Mouse (Mus musculus) embryonic stem cell, embryonic (primary cell): ENCODE measurements around the gene Paqr9.

Experiments
- CTCF ChIA-PET, 4 experiments: fragments of 300-600 bp in 2 of 4; fragments of 350-600 bp in 2 of 4; sonication (Branson Sonifier 250); formaldehyde crosslinking; loops; one replicate each; lab custom pipeline; 2022; ENCODE audit warnings: inconsistent platforms in 2 of 4; lab: Charles Lee
- POLR2A ChIA-PET, 4 experiments: fragments of 300-600 bp in 2 of 4; fragments of 350-600 bp in 2 of 4; sonication (Branson Sonifier 250); formaldehyde crosslinking; loops; one replicate each; lab custom pipeline; 2022; ENCODE audit warnings: antibody characterized with exemption in 4 of 4, inconsistent platforms in 1 of 4; lab: Charles Lee

Gene Paqr9

GRCm38 (mm10) chr9:95558726-95559058 lies 765 bp upstream of the Paqr9 start:
- CTCF ChIA-PET: interaction anchor here in 1 of 4 experiments (0.6 kb wide), 2 partner anchors 39 to 569 kb away, joined by 3 to 5 read pairs; no protein-coding TSS in a partner anchor
- POLR2A ChIA-PET: interaction anchor here in 2 of 4 experiments (0.6 to 1.7 kb wide), 8 partner anchors 9 to 113 kb away, joined by 3 to 4 read pairs (median 3); no protein-coding TSS in a partner anchor

- CTCF ChIA-PET: interaction anchor here in 2 of 4 experiments (1.0 to 1.4 kb wide), 2 partner anchors 20 to 38 kb away, joined by 3 to 4 read pairs; no protein-coding TSS in a partner anchor
- POLR2A ChIA-PET: interaction anchor here in 1 of 4 experiments (0.9 to 1.7 kb wide), 4 partner anchors 19 to 112 kb away, joined by 3 to 7 read pairs (median 3); no protein-coding TSS in a partner anchor
These were observed 679 bp downstream of the Paqr9 start for GRCm38 (mm10) chr9:95559936-95560735.

- ChIA-PET CTCF (no interaction called here), POLR2A (no interaction called here)
These were observed 4.6 kb downstream of the Paqr9 start for GRCm38 (mm10) chr9:95564047-95564446.

DNA sequence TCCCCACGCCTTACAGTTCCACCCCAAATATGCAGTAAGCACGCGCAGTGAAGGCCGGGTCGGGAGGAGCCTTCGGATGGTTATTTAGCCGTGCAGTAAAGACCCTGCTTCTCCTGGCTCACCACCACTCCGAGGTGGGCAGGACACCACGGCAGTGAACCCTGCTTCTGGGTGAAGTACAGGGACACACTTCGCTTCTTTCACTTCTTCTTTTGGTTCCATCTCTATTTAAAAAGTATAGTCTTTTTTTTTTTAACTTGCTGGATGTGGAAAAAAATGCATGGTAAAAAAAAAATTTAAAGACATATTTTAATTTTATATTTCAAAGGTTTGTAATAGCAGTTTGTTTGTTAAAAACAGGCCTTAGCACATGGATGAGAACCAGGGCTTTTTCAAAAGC lies 6.9 kb downstream of the Paqr9 start:
- POLR2A ChIA-PET: interaction anchor here in 2 of 4 experiments (0.7 to 1.9 kb wide), 7 partner anchors 15 to 74 kb away, joined by 3 to 7 read pairs (median 4); no protein-coding TSS in a partner anchor
- CTCF ChIA-PET: interaction anchor here in 2 of 4 experiments (0.7 kb wide), 2 partner anchors 10 to 18 kb away, joined by 4 to 6 read pairs; no protein-coding TSS in a partner anchor

GRCm38 (mm10) chr9:95566931-95567330 lies 7.5 kb downstream of the Paqr9 start:
- CTCF ChIA-PET: interaction anchor here in 3 of 4 experiments (0.7 to 1.1 kb wide), 3 partner anchors 19 to 41 kb away, joined by 3 to 6 read pairs (median 3); no protein-coding TSS in a partner anchor
- POLR2A ChIA-PET: interaction anchor here in 2 of 4 experiments (0.7 to 1.9 kb wide), 4 partner anchors 14 to 73 kb away, joined by 3 to 5 read pairs (median 4); no protein-coding TSS in a partner anchor

DNA sequence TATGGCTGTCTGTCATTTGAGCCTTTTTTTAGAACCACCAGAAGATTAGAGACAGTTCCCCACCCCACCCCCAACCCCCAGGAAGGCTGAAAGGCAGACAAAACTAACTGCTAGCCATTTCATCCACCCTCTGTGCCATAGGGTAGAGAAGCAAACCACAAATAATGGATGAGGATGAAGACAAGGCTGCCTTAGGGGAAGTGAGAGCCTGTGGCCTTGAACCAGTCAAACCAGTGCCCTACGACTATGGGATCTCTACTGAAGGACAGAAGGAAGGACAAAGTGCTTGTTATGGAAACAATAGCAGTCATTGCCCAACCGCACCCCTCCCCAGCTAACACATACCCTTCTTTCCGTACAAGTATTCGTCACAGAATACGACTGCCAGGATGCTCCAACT lies 9.8 kb downstream of the Paqr9 start:
- ChIA-PET CTCF (interaction anchor here in 1 of 4 experiments (0.7 kb wide), 1 partner anchor 165 kb away, joined by 3 read pairs; no protein-coding TSS in a partner anchor), POLR2A (interaction anchor here in 1 of 4 experiments (1.2 kb wide), 1 partner anchor 12 kb away, joined by 4 read pairs; no protein-coding TSS in a partner anchor)

- POLR2A ChIA-PET: interaction anchor here in 2 of 4 experiments (0.6 kb wide), 2 partner anchors 44 to 689 kb away, joined by 3 to 4 read pairs; no protein-coding TSS in a partner anchor
- CTCF ChIA-PET: no interaction called here
These were observed 10.5 kb downstream of the Paqr9 start for GRCm38 (mm10) chr9:95569966-95570365.

DNA sequence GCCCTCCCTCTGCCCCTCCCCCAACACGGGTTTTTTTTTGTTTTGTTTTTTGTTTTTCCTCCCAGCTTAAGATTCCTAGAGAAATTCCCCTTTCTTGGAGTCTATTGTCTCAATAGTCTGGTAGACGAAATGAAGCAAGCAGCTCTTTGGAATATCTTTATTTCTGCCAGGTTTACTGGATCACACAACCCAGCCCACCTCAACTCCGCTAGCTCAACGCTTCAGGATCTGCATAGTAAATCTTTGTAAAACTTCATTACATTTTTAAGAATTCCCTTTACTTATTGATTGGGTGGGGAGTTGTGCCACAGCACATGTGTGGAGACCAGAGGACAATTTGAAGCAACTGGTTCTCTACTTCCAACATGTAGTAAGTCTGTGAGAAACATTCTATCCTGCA lies 11.1 kb downstream of the Paqr9 start:
- ChIA-PET CTCF (no interaction called here), POLR2A (interaction anchor here in 1 of 4 experiments (0.6 kb wide), 1 partner anchor 45 kb away, joined by 3 read pairs; no protein-coding TSS in a partner anchor)

GRCm38 (mm10) chr9:95571494-95571893 lies 12.0 kb downstream of the Paqr9 start:
- ChIA-PET POLR2A (interaction anchor here in 1 of 4 experiments (0.9 kb wide), 1 partner anchor 10 kb away, joined by 3 read pairs; no protein-coding TSS in a partner anchor), CTCF (no interaction called here)

GRCm38 (mm10) chr9:95572558-95572957 lies 13.1 kb downstream of the Paqr9 start:
- POLR2A ChIA-PET: interaction anchor here in 1 of 4 experiments (1.1 kb wide), 1 partner anchor 61 kb away, joined by 3 read pairs; the partner anchor contains the start of gene U2surp
- CTCF ChIA-PET: no interaction called here

DNA sequence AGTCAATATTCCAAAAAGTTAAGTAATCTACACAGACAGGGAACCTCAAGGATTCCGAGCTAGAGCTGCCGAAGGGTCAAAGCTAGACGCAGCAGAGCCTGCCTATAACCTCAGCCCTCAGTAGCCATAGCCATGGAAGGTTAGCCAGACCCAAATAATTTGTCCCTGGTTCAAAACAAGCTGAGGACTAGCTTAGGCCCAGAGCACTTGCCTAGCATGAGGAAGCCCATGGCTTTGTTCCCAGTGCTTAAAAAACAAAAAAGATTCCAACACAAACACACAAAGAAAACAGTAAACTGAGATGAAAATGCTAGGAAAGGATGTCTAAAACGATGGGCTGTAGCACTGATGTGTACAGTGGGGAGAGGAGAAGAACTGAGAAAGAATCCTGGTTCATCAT lies 14.7 kb downstream of the Paqr9 start:
- CTCF ChIA-PET: no interaction called here
- POLR2A ChIA-PET: interaction anchor here in 1 of 4 experiments (0.6 kb wide), 2 partner anchors 265 to 270 kb away, joined by 4 read pairs; no protein-coding TSS in a partner anchor

GRCm38 (mm10) chr9:95577502-95577901 lies 18.0 kb downstream of the Paqr9 start:
- ChIA-PET POLR2A (interaction anchor here in 1 of 4 experiments (1.2 kb wide), 1 partner anchor 22 kb away, joined by 3 read pairs; no protein-coding TSS in a partner anchor), CTCF (no interaction called here)

DNA sequence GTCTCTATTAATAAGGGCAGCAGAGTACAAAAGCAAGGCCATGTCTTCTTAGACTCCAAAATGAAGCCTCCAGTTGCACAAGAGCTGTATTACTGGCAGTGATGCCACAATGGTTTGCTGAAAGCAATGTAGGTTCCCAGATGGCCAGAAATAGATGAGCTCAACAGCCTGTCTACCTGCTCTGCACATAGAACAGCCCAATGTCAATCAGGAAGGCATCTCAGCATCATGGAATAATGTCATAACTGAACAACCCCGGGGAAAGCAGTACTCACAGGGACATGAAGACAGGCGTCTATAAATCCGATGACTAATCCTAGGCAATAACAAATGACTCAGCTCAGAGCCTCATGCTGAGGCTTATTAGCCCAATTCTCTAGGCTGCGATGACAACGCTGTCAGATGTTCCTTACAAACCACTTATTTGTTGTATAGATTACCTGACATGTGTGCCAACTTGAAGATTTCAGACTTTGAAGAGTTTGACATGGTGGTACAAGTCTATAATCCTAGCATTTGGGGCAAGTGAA lies 19.0 kb downstream of the Paqr9 start:
- POLR2A ChIA-PET: interaction anchor here in 1 of 4 experiments (0.6 to 1.2 kb wide), 3 partner anchors 17 to 54 kb away, joined by 3 to 4 read pairs (median 4); no protein-coding TSS in a partner anchor
- CTCF ChIA-PET: no interaction called here

GRCm38 (mm10) chr9:95581021-95581757 lies 21.7 kb downstream of the Paqr9 start:
- ChIA-PET CTCF (no interaction called here), POLR2A (interaction anchor here in 2 of 4 experiments (0.8 to 2.2 kb wide), 15 partner anchors 10 to 538 kb away, joined by 3 to 10 read pairs (median 4); partner anchors contain the start of gene Gk5 (in 1 of the 2))

DNA sequence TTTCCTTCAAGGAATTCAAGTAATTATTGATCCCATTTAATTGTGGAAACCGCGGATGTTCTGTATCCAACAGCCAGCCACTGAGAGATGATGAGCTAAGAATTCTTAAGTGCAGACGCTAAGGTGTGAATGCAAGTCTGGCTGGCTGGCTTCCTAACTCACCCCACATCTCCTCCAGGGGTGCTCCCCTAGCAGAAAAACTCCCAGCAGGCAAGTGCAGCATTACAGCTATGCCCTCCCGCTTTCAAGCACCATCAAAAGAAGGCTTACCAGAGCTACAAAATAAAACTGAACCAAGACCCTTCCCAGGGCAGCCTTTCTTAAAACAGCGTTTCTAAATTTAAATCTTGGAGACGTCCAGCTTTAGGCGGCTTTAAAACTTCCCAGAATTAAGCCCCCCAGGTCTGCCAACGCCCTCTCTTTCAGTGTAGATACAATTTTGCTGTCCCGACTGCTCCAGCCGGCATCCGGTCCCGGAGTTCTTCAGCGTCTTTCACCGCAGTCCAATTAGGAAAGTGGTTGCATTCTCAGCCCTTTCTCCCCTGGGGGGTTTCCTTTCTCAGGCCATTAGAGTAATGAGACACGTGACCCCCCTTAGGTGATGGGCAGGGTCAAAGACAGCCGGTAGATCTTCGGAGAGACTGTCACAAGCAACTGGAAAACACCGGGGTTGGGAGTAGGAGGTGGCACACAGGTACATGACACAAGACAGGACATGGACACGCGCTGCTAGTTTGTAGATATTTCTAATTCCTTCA lies 22.5 kb downstream of the Paqr9 start:
- CTCF ChIA-PET: no interaction called here
- POLR2A ChIA-PET: interaction anchor here in 1 of 4 experiments (0.6 to 2.2 kb wide), 15 partner anchors 10 to 112 kb away, joined by 3 to 10 read pairs (median 4); no protein-coding TSS in a partner anchor

DNA sequence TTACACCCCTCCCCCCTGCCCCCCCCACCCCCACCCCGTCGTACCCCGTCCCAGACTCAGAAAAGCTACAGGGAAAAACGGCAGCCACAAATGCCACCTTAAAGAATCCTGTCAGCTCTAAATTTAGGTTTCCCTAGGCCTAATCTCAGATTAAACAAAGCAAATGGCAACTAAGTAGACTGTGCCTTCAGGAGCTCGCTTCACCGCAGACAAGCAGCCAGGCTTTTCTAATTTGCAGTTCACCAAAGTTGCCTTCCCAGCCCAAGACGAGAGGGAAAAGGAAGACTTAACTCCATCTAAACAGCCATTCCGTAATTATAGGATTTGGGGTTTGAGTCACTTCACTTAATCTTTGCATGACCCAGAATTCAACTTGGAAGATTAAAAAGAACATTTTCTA lies 23.1 kb downstream of the Paqr9 start:
- POLR2A ChIA-PET: interaction anchor here in 1 of 4 experiments (0.6 to 2.2 kb wide), 7 partner anchors 10 to 79 kb away, joined by 3 to 10 read pairs (median 4); partner anchors contain the start of gene U2surp
- CTCF ChIA-PET: no interaction called here

GRCm38 (mm10) chr9:95586046-95586445 lies 26.6 kb downstream of the Paqr9 start:
- CTCF ChIA-PET: interaction anchor here in 1 of 4 experiments (0.8 kb wide), 1 partner anchor 128 kb away, joined by 3 read pairs; no protein-coding TSS in a partner anchor
- POLR2A ChIA-PET: interaction anchor here in 2 of 4 experiments (0.8 to 2.1 kb wide), 5 partner anchors 12 to 463 kb away, joined by 3 to 8 read pairs (median 5); no protein-coding TSS in a partner anchor
